Mouse (Mus musculus): Measurements from ENCODE around the gene Tmem45a.
A peak's percentile ranks its signal among the peaks of the same experiment; 100 is the strongest.

Tmem45a gene

DNA sequence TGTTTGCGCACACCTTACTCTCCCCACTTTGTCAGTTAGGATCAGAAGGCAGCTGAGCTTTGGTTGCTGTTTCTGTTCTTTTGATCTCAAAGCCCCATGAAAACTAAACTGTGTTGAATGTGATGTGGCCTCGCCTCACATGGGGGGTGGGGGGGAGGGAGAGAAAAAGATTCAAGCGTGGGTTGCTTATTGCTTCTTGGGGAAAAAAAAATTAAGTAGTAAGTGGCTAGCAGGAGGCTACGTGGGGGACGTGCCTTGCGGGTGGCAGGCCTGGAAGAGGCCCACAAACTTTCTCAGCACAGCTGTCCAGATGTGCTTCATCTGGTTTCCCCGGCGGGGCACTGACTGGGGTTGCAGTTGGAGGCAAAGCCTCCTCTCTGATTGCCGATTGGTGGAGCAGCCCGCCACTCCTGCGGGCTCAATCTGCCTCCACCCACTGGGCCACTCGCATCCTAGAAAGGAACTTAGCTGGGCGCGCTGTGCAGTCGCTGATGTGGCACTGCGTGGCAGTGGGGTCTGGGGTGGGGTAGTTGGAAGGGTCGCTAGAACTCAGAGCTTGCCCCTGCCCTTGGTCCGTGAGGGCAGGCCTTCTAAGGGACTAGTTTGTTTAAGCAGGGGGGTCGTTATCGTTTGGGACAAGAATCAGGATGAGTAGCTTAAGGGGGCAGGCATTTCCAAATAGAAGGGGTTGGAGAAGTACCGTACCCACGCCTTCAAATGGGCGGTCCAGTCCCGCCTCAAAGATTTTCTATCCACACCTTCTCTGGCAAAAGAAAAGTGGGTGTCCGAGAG, at the start of gene Tmem45a:
TSS of gene Tmem45a (minus strand) at position 343 of the 792 bp plus-strand sequence.
- peak; percentile 92 for DNase-seq (ENCODE audit: low read depth, low spot score)

DNA sequence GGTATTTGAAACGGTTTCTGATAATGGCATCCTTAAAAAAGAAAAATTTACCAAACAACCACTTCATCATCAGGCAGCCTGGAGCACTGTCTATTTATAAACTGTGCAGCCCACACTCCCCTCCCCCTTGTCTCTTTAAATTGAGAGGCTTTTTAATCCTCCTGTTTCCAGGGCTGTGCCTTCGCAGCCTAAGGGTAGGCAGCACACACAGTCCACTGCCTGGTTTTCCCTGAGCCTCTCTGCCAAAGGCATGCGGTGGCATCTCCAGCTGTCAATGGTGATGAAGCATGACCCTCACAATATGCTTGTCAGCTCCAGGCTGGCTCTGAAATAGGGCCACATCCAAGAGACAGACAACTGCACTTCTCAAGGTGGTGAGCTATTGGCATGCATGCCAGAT, 42.1 kb upstream of the Tmem45a start, which contains the start of gene Lnp1:
TSS of gene Lnp1 (minus strand) at position 39 of the 400 bp plus-strand sequence.
- no peak for DNase-seq (ENCODE audit: low read depth, low spot score)

DNA sequence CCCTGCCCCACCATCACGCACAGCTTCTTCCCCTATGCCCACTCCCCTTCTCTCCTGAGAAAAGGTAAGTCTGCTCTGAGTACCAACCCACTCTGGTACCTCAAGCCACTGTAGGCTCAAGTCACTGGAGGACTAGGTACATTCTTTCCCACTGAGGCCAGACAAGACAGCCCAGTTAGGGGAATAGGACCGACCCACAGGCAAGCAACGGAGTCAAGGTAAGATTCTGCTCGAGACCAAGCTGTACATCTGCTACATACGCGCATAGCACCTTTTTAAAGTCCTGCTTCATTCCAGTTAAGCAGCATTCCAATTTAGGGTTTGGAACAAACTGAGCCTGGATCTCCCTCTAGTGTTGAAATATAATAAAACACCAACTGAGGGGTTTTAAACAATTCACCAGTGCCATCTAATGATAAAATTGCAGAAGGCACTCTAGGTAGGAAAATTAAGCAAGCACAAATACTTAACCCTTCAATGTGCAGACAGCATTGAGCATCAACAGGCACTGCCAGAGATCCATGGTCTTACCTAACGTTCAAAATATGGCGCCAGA, 34.2 kb upstream of the Tmem45a start:
- DNase-seq (ENCODE audit: low read depth, low spot score) = peak; percentile 80

DNA sequence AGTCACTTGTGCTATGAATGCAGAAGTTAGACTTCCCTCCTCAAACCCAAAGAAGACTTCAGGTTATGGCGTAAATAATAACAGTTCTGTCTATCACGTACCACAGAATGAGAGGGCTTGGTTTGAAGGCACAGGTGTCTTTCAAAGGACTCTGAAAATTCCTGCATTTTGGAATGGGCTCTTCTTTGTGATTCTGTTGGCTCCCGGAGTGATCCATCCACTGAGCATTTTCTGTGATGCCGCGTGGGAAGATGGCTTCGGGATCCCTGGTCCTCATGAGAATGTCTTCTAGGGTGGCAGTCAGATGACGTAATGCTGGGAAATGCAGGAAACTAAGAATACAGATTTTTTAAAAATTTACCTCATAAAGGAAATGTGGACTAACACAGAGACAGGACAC, 31.3 kb upstream of the Tmem45a start:
- DNase-seq (ENCODE audit: low read depth, low spot score) = peak; percentile 44

DNA sequence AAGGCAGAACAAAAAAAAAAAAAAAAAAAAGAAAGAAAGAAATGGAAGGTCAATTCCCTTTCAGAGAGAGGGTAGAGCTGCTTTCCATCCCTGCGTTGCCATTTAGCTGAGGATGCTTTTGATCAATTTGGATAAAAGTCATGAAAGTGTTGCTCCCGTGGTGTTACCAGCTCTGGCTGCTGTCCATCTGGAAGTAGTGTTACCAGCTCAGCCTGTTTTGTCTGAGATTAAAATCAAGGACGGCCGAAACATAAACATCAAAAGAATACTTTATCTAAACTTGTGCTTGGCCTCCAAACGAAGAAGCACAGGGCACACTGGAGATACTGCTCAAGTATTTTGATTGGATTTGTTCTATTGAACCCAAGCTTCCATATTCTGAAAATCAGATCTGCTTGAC, 23.0 kb upstream of the Tmem45a start:
- no peak for DNase-seq (ENCODE audit: low read depth, low spot score)

DNA sequence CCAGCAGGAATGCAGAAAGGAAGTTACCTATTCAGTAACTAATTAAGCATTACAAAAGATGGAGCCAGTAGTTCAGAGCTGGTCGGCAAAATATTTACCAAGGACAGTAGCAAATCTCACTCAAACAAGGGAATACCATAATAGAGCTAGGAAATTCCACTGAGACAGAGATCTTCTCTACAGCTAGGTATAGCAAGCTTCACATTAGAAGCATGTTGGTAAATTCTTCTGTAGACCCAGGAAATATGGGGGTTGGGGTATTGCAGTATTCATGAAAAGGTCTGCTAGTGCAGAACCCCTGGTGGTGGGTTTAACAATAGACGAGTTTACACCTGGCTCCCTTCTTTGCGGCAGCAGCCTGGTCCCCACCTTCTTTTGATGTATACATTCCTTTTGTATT, 16.2 kb upstream of the Tmem45a start:
- DNase-seq (ENCODE audit: low read depth, low spot score) = peak; percentile 62

DNA sequence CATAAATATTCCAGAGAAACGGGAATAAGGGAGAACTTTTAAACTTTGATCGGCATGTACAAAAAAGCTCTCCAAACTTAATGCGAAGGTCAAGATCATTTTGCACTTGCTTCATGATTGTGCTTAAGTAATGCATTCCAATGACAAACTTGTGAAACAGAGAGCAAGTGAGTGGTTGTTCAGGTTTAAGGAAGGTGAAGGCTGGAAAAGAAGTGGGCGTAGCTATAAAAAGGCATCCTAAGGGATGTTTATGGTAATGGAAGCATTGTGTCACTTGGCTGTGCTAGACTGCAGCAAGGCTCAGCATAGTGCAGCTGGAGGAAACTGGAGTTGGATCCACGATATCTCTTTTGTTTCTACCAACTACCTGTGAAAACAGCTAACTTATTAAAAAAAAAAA, 5.6 kb upstream of the Tmem45a start:
- peak; percentile 22 for DNase-seq (ENCODE audit: low read depth, low spot score)

DNA sequence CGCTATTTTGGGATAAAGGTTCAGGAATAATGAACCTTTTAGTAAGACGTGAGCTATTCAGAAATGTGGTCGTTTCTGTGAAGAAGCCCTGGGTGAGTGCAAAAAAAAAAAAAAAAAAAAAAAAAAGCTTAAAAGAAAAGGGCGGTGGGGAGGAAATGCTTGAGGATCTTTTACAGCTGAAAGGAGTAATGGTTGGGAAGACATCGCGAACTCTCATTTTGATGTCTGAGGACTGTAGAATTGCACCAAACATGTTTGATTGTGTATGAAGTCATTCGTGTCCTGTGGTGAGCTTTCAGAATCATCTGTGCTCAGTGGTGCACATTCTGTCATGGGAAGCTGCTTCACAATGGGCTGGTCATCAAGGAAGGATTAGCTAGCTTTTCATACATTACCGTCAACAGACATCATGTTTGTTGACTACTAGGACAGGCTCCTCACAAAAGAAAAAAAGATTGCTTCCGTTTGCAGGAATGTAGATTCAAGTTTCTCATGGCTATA, 700 bp upstream of the Tmem45a start:
- DNase-seq (ENCODE audit: low read depth, low spot score) = no peak

DNA sequence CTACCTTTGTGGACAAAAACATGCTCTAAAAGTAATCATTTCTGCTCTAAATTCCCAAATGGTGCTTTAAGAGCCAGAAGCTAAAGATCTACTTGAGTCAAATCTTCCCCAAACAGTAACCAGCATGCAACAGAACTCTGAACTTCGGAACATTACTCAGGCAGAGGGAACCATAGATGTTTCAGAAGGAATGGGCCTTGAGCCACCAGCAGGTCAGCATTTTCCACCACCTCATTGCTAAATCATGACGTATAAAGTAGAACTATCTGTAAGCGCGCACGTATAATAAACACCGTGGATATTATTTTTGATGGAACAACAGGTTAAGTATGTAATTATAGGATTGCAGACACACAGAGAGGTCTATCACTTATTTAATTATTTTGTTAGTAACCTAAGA, 1.2 kb downstream of the Tmem45a start:
- no peak for DNase-seq (ENCODE audit: low read depth, low spot score)

DNA sequence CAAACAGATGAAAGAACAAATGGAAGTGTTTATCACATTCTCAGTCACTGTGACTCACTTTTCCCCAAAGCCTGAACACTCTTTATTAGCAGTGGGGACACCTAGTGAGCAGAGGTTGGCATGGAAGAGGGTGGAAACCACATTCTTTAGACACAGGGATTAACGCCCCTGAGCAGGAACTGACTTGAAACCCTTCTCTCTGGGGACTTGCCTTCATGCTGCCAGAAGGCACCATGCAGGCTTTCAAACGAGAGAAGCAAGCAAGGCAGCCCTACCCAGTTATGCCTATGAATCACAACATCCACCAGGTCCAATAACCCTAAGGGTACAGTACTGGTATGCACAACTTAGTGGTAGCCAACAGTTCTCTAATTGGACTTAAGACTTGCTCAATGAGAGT, 12.6 kb downstream of the Tmem45a start:
- DNase-seq (ENCODE audit: low read depth, low spot score) = no peak

DNA sequence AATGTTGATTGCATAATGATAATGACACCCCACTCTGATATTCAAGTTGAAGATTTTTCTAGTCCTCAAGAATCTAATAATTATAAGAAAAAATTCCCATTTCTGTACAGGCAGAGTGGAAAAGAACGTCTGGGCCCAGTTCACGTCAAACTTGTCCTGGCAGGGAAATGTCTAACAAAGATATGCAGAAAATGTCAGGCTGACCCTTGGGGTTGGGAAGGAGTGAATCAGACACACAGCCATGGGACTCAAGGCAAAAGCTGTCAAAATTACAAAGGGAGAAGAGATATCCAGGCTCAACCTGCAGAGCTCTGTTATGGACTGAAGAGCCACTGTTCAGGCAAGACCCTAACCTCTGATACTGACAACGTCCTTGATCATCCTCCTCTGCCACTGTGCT, 15.5 kb downstream of the Tmem45a start:
- DNase-seq (ENCODE audit: low read depth, low spot score) = no peak

DNA sequence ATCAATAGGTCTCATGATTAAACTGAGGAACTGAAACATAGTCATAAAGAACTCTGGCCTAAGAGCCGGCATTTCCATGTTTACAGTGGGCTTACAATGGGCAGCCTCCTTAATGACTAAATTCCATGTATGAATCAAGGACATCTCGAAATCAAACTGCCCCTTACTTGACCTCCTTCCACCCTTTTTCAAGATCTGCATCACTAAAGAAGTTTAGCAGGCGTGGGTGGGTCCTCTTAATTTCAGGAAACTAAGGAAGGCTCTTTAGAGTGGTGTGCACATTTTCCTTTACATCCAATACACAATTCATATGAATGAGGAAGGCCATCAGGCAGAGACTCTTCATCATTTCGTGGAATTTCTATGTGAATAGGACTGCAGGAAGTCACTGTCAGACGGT, 17.6 kb downstream of the Tmem45a start:
- DNase-seq (ENCODE audit: low read depth, low spot score) = peak; percentile 26

DNA sequence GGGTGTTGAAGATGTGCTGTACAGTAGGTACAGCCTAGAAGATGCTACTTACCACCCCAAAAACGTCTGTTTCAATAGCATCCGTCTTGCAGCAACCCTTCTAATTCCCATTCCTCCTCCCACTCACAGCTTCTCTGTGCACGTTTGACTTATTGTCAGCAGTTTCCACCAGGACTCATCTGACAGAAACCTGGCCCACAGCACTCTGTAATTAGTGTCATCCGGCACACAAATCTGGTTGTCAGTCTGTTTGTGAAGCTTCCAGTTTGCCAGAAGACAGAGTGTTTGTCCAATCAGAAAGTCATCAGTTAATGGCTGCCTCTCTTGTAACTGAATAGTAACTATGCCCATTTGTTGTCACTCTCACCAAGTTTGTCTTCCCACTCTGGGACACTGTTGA, 18.4 kb downstream of the Tmem45a start:
- DNase-seq (ENCODE audit: low read depth, low spot score) = no peak

DNA sequence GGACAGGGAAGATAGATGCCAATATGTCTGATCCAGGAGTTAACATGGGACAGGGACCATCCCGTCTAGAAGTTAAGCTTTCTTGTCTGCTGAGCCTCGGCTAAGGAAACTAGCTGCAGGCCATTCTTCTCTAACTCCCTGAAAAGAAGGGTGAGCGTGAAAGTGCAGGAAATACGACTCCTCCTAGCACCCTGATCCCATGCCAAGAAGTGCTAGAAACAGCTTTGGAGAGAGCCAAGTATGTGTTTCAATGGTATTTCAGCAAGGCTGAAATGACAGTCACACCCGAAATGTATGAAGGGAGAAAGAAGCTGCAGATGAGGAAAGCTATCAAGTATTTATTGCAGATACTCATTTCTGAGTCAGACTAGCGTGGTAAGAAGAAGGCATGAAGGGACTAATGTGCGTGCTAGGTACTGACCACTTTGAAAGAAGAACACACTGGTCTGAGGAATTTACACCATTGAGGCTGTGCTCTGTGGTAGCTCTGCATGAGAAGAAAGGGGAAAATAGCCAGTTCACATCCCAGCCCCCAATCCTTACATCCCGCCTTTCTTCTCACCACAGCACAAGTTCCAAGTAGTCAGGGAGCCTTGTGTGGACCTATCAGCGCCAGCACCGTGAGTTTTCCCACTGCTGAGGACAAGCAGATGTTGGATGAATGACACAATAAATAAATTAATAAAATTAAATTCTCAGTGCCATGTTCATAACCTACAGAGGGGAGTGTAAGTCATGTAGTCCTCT, 33.0 kb downstream of the Tmem45a start:
- no peak for DNase-seq (ENCODE audit: low read depth, low spot score)

DNA sequence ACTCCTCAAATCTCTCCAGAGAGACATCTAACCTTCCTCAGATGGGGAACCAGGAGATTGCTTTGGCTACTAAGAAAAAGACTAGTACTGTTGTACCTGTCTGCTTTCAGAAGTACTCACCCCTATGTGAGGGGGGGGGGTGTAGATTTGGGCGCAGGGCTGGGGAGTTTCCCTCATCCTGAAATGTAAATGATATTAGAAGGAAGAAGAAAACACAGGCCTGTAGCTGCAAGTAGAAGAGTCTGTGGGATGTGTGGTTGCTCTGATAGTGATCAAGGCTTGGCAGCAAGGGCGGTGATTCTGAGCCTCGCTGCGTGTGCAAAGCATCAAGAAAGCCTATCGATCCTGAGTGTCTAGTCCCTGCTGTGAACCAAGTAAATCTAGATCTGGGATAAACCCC, 43.0 kb downstream of the Tmem45a start:
- no peak for DNase-seq (ENCODE audit: low read depth, low spot score)

DNA sequence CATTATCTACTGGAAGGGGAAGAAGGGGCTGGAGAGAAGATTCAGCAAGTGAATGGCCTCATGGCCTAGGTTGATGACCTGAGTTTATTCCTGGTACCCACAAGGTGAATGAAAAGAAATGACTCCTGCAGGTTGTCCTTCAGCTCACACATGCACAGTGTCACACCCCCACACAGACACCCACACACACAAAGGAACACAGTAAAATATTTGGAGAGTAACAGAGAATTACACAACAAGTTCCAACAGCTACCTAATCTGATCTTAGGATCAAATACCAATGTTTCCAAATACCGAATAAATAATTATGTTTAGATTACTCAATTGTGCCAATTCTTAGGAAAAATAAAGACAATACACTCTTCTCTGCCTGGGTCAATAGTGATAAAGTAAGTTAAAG, 52.7 kb downstream of the Tmem45a start:
- DNase-seq (ENCODE audit: low read depth, low spot score) = no peak

DNA sequence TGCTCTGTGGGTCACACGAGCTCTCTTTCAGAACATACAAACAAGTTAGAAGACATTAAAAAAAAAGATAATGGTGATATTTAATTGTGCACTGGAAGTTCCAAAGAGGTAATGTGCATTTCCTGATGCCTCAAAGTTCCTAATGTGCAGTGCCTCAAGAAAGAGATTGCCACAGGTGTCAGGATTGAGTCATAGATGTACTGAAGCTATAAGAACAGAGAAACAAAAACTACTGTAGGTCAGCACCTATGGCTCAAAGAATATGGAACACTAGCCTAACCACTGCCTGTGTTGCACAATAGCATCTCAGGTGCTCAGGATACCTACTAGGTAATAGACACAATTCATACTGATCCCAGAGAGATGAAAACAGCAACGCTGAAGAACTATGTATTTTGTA, 54.0 kb downstream of the Tmem45a start:
- no peak for DNase-seq (ENCODE audit: low read depth, low spot score)

DNA sequence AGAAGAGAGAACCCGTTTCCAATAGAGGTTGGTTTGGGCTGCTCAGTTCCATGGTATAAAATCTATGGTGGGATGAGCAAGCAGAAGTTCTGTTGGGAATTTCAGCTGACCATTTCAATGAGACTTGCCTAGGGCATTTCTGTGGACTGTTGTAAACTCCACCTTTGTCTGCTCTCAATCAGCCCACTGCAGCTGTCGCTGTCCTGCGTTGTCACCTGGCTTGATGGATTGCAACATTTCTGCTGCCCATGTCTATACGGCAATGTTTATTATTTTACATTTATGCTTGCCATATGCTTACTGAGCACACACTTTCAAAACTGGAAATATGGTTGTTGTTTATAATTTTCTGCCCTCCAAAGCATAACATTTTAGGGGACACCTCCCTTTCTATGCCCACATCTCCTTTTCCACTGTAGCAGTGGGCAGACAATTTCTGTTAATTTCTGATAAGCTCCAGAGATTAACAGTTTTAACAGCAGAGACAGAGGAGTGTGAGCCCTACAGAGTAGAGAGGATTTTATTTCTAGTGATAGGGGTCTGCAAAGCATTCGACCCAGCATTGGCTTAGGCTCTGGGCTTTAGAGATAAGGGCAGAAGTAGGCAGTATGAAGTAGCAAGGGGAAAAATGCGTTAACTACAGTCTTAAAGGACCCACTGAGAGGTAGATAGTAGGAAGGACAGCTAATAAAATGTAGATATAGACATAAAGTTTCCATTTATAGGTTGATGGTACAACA, 84.4 kb downstream of the Tmem45a start:
- DNase-seq (ENCODE audit: low read depth, low spot score) = no peak

DNA sequence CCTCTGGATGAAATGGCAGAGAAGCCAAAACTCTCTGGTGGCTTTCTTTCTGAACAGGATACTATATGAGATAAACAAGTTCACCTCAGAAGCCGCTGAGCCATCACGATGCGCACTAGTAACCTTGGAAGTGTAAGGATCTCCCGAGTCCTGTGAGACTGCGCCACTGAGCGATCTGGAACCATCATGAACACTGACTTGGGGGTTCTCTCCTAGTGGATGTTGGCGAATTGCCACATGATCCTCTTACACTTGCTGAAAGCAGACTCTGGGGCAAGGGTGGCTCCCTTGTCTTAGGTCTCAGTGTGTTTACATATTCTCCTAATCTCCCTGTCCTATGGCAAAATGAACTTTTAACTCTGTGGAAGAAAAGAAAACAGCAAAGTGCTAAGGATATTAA, 85.0 kb downstream of the Tmem45a start:
- DNase-seq (ENCODE audit: low read depth, low spot score) = no peak

DNA sequence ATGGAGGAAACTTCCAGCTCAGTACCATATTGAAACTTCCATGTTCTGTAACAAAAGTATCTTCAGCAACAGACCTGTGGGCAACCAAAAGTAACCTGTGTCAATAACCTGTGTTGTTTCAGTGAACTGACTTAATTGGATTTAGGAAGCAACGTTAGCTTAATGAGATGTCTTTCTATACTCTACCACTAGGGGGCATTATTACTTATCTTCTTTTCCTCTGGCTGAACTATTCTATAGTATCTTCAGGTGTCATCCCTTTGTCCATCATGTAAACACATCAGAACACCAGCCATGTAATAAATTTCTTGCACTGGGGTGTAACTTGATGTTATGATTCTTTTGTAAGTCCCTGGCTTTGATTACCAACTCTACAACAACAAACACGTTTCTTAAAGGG, 85.5 kb downstream of the Tmem45a start:
- DNase-seq (ENCODE audit: low read depth, low spot score) = peak; percentile 59

DNA sequence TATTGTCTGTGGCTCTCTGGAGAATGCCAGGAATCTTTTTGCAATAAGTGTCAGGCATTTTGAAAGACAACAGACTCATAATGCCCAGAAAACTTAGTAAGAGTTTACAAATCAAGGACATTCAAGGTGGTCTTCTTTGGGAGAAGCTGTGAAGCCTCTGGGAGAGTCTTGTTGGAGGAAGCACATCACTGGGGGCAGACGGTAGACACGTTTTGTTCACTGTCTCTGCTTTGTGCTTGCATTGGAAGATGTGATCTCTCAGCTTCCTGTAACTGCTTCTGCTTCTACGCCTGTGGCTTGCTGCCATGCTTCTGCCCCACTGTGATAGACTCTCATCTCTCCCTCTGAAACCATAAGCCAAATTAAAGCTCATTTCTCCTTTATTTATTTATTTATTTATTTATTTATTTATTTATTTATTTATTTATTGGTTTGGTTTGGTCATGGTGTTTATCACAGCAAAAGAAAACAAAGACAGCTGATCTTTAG, 86.4 kb downstream of the Tmem45a start:
- peak; percentile 29 for DNase-seq (ENCODE audit: low read depth, low spot score)

DNA sequence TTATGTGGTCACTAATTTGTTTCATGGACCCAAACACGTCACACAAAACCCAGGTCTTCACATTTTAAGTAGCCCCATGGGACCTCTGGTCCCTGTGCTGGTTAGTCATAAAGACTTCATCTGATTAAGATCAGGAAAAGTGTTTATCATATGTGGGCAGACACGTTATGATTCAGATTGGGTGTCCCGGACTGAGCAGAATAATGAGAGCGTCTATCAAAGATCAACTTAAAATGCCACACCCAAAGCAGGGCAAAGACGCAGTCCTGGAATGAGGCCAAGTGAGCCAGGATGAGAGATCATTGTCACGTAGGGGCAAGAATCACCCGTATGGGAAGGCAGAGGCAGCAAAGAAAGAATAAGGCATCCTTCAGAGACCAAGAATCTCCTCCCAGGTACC, 87.1 kb downstream of the Tmem45a start:
- DNase-seq (ENCODE audit: low read depth, low spot score) = no peak

All from ZHBTc4 (cell line).